Mouse (Mus musculus): Measurements from ENCODE around the gene Tmem199. TPM values are rescaled to one million over a fixed set of nuclear protein-coding genes. Genes with fewer than 3 reads are reported as not detected.

The Tmem199 gene
- total RNA-seq, 2 experiments from 2014 or later: 21.9 to 29.9 TPM

GRCm38 (mm10) chr11:78495904-78496303 lies 16.1 kb downstream of the Tmem199 start:
- 0 out of 2 replicates have a peak, but pooled peaks have one; percentile 17 for ATAC-seq (replicated peaks; ENCODE audit: poor library complexity, severe bottlenecking)

- ATAC-seq (replicated peaks; ENCODE audit: poor library complexity, severe bottlenecking): peak; percentile 72
These were observed 21.2 kb downstream of the Tmem199 start for GRCm38 (mm10) chr11:78490781-78491241.

- ATAC-seq (replicated peaks; ENCODE audit: poor library complexity, severe bottlenecking): peak; percentile 72
These were observed 23.8 kb downstream of the Tmem199 start for GRCm38 (mm10) chr11:78488168-78488567.

GRCm38 (mm10) chr11:78483639-78484038 lies 28.3 kb downstream of the Tmem199 start:
- ATAC-seq (replicated peaks; ENCODE audit: poor library complexity, severe bottlenecking): no peak

GRCm38 (mm10) chr11:78475289-78475688 lies 36.7 kb downstream of the Tmem199 start:
- peak; percentile 88 for ATAC-seq (replicated peaks; ENCODE audit: poor library complexity, severe bottlenecking)

GRCm38 (mm10) chr11:78471326-78472103 lies 40.5 kb downstream of the Tmem199 start:
- ATAC-seq (replicated peaks; ENCODE audit: poor library complexity, severe bottlenecking): no peak

- no peak for ATAC-seq (replicated peaks; ENCODE audit: poor library complexity, severe bottlenecking)
These were observed 44.0 kb downstream of the Tmem199 start for GRCm38 (mm10) chr11:78467932-78468331.

- no peak for ATAC-seq (replicated peaks; ENCODE audit: poor library complexity, severe bottlenecking)
These were observed 44.5 kb downstream of the Tmem199 start for GRCm38 (mm10) chr11:78467515-78467914.

- ATAC-seq (replicated peaks; ENCODE audit: poor library complexity, severe bottlenecking): no peak
These were observed 45.6 kb downstream of the Tmem199 start for GRCm38 (mm10) chr11:78466242-78466912.

- peak; percentile 96 for ATAC-seq (replicated peaks; ENCODE audit: poor library complexity, severe bottlenecking)
These were observed 46.3 kb downstream of the Tmem199 start, which contains the start of gene Slc46a1 for GRCm38 (mm10) chr11:78465568-78466180. Gene Slc46a1 (plus strand): TSS chr11:78465697.

GRCm38 (mm10) chr11:78465116-78465515 lies 46.9 kb downstream of the Tmem199 start:
- ATAC-seq (replicated peaks; ENCODE audit: poor library complexity, severe bottlenecking): no peak

GRCm38 (mm10) chr11:78463286-78464036 lies 48.5 kb downstream of the Tmem199 start:
- no peak for ATAC-seq (replicated peaks; ENCODE audit: poor library complexity, severe bottlenecking)

GRCm38 (mm10) chr11:78462669-78463068 lies 49.3 kb downstream of the Tmem199 start:
- ATAC-seq (replicated peaks; ENCODE audit: poor library complexity, severe bottlenecking): no peak

GRCm38 (mm10) chr11:78461894-78462293 lies 50.1 kb downstream of the Tmem199 start:
- ATAC-seq (replicated peaks; ENCODE audit: poor library complexity, severe bottlenecking): no peak

- peak; percentile 96 for ATAC-seq (replicated peaks; ENCODE audit: poor library complexity, severe bottlenecking)
These were observed 53.2 kb downstream of the Tmem199 start for GRCm38 (mm10) chr11:78458740-78459139.

Other genes starting within 250 kb of the Tmem199 start
- gene BC030499, start 221.3 kb downstream of the Tmem199 start, total RNA-seq (2014; fragmentation: Nextera tagmentation): 2.3 TPM in 1 of 2 replicates, not detected in the other
- not detected in 2 replicates for gene BC030499, start 221.3 kb downstream of the Tmem199 start, total RNA-seq (2017)
- gene Spag5, start 210.6 kb downstream of the Tmem199 start, total RNA-seq (2014; fragmentation: Nextera tagmentation): 11.9 and 25.4 TPM in 2 replicates
- gene Spag5, start 210.6 kb downstream of the Tmem199 start, total RNA-seq (2017): 50.8 and 57.7 TPM in 2 replicates
- 0.69 and 2.8 TPM in 2 replicates for gene Aldoc, start 189.2 kb downstream of the Tmem199 start, total RNA-seq (2014; fragmentation: Nextera tagmentation)
- gene Aldoc, start 189.2 kb downstream of the Tmem199 start, total RNA-seq (2017): 0.15 TPM in 1 of 2 replicates, not detected in the other
- 47.6 and 51.6 TPM in 2 replicates for gene Pigs, start 183.8 kb downstream of the Tmem199 start, total RNA-seq (2014; fragmentation: Nextera tagmentation)
- 13.7 and 14.9 TPM in 2 replicates for gene Pigs, start 183.8 kb downstream of the Tmem199 start, total RNA-seq (2017)
- 24.0 and 41.0 TPM in 2 replicates for gene Unc119, start 168.7 kb downstream of the Tmem199 start, total RNA-seq (2014; fragmentation: Nextera tagmentation)
- gene Unc119, start 168.7 kb downstream of the Tmem199 start, total RNA-seq (2017): 11.9 and 18.5 TPM in 2 replicates
- not detected in 2 replicates for gene Foxn1, start 125.6 kb downstream of the Tmem199 start, total RNA-seq (2014; fragmentation: Nextera tagmentation)
- not detected in 2 replicates for gene Foxn1, start 125.6 kb downstream of the Tmem199 start, total RNA-seq (2017)
- not detected in 2 replicates for gene Slc13a2, start 90.0 kb downstream of the Tmem199 start, total RNA-seq (2014; fragmentation: Nextera tagmentation)
- not detected in 2 replicates for gene Slc13a2, start 90.0 kb downstream of the Tmem199 start, total RNA-seq (2017)
- 4.2 TPM in 1 of 2 replicates, not detected in the other for gene Slc46a1, start 46.5 kb downstream of the Tmem199 start, total RNA-seq (2014; fragmentation: Nextera tagmentation)
- gene Slc46a1, start 46.5 kb downstream of the Tmem199 start, total RNA-seq (2017): 1.9 and 2.7 TPM in 2 replicates
- not detected in 2 replicates for gene Sarm1, start 14.4 kb downstream of the Tmem199 start, total RNA-seq (2014; fragmentation: Nextera tagmentation)
- gene Sarm1, start 14.4 kb downstream of the Tmem199 start, total RNA-seq (2017): not detected in 2 replicates
- not detected in 2 replicates for gene Vtn, start 13.1 kb downstream of the Tmem199 start, total RNA-seq (2014; fragmentation: Nextera tagmentation)
- not detected in 2 replicates for gene Vtn, start 13.1 kb downstream of the Tmem199 start, total RNA-seq (2017)
- gene Sebox, start 8.7 kb downstream of the Tmem199 start, total RNA-seq (2014; fragmentation: Nextera tagmentation): not detected in 2 replicates
- not detected in 2 replicates for gene Sebox, start 8.7 kb downstream of the Tmem199 start, total RNA-seq (2017)
- 61.3 and 68.8 TPM in 2 replicates for gene Poldip2, start within 50 bp of the Tmem199 start, total RNA-seq (2014; fragmentation: Nextera tagmentation)
- gene Poldip2, start within 50 bp of the Tmem199 start, total RNA-seq (2017): 64.5 and 85.8 TPM in 2 replicates
- 13.2 and 15.1 TPM in 2 replicates for gene Tnfaip1, start 24.2 kb upstream of the Tmem199 start, total RNA-seq (2014; fragmentation: Nextera tagmentation)
- gene Tnfaip1, start 24.2 kb upstream of the Tmem199 start, total RNA-seq (2017): 3.3 and 5.6 TPM in 2 replicates
- 81.0 and 106 TPM in 2 replicates for gene Ift20, start 24.2 kb upstream of the Tmem199 start, total RNA-seq (2014; fragmentation: Nextera tagmentation)
- 138 and 194 TPM in 2 replicates for gene Ift20, start 24.2 kb upstream of the Tmem199 start, total RNA-seq (2017)
- 89.3 and 102 TPM in 2 replicates for gene Tmem97, start 38.6 kb upstream of the Tmem199 start, total RNA-seq (2014; fragmentation: Nextera tagmentation)
- gene Tmem97, start 38.6 kb upstream of the Tmem199 start, total RNA-seq (2017): 71.9 and 93.9 TPM in 2 replicates
- gene Nlk, start 185.2 kb upstream of the Tmem199 start, total RNA-seq (2014; fragmentation: Nextera tagmentation): 13.2 and 21.7 TPM in 2 replicates
- gene Nlk, start 185.2 kb upstream of the Tmem199 start, total RNA-seq (2017): 16.4 and 26.1 TPM in 2 replicates
- gene Ccnq, start 239.6 kb upstream of the Tmem199 start, total RNA-seq (2014; fragmentation: Nextera tagmentation): 22.9 and 32.1 TPM in 2 replicates
- 24.1 and 29.5 TPM in 2 replicates for gene Ccnq, start 239.6 kb upstream of the Tmem199 start, total RNA-seq (2017)

All from granulocyte monocyte progenitor cell, adult 5-6 weeks (primary cell).